Mouse (Mus musculus): Measurements from ENCODE around the gene S100a3.

- TF ChIP-seq CTCF (IDR thresholded peaks at IDR 0.05 in 2 of 3, conservative IDR thresholded peaks at IDR 0.05 in 1 of 3; ENCODE audit: control insufficient read depth in 1 of 3, insufficient read depth in 1 of 3, low read depth in 2 of 3, low read length in 3 of 3, poor library complexity in 1 of 3, severe bottlenecking in 1 of 3) = no peak
- TF ChIP-seq ETS1 (IDR thresholded peaks at IDR 0.05; ENCODE audit: low read depth, low read length) = no peak
- TF ChIP-seq BHLHE40 (IDR thresholded peaks at IDR 0.05; ENCODE audit: borderline replicate concordance, low read depth, low read length) = no peak
- TF ChIP-seq MAX (IDR thresholded peaks at IDR 0.05; ENCODE audit: low read length) = no peak
- TF ChIP-seq USF1 (IDR thresholded peaks at IDR 0.05; ENCODE audit: low read depth, low read length) = no peak
- TF ChIP-seq POLR2AphosphoS5 (IDR thresholded peaks at IDR 0.05; ENCODE audit: borderline replicate concordance, low read depth, low read length) = no peak
- TF ChIP-seq E2F4 (IDR thresholded peaks at IDR 0.05; ENCODE audit: borderline replicate concordance, low read depth, low read length) = no peak
- no peak for TF ChIP-seq GATA1 (IDR thresholded peaks at IDR 0.05; ENCODE audit: low read depth, low read length)
- TF ChIP-seq TCF12 (IDR thresholded peaks at IDR 0.05; ENCODE audit: low read depth, low read length) = no peak
- no peak for TF ChIP-seq POLR2A (IDR thresholded peaks at IDR 0.05; ENCODE audit: control insufficient read depth in 1 of 2, insufficient read depth in 1 of 2, low read depth in 1 of 2, low read length in 2 of 2, poor library complexity in 1 of 2)
- TF ChIP-seq RCOR1 (IDR thresholded peaks at IDR 0.05; ENCODE audit: low read depth, low read length) = no peak
- no peak for TF ChIP-seq EP300 (IDR thresholded peaks at IDR 0.05; ENCODE audit: low read depth in 1 of 2, low read length in 2 of 2)
Measured at GRCm38 (mm10) chr3:90601486-90602110, 41.2 kb downstream of the S100a3 start, which contains the start of gene Gm42674.
